Mouse (Mus musculus) macrophage (primary cell): Measurements from ENCODE around the gene Pin1. TPM values are rescaled to one million over a fixed set of nuclear protein-coding genes. Genes with fewer than 3 reads are reported as not detected.
A peak's percentile ranks its signal among the peaks of the same experiment; 100 is the strongest.
"Not testable (repeated sequence)": the region's sequence is repeated elsewhere in the genome, so short reads cannot be mapped to it uniquely, and the experiment has no call there.

ENCODE experiments used
- H3K27ac ChIP-seq: fragments of 350-480 bp; formaldehyde crosslinking; 2 replicates; pipeline ENCODE4 v1.9.0; 2021
- H3K36me3 ChIP-seq: fragments of 350-480 bp; formaldehyde crosslinking; 2 replicates; pipeline ENCODE4 v1.9.0; 2021; ENCODE audit errors: inconsistent target
- H3K4me3 ChIP-seq: fragments of 350-480 bp; formaldehyde crosslinking; 2 replicates; pipeline ENCODE4 v1.9.0; 2021; ENCODE audit errors: inconsistent target
- H3K79me2 ChIP-seq: fragments of 350-480 bp; formaldehyde crosslinking; 2 replicates; pipeline ENCODE4 v1.9.0; 2021; ENCODE audit errors: inconsistent target
- WGBS: methylation state at CpG from one replicate; pipeline ENCODE4 v1.1.7; 2026; ENCODE audit warnings: inconsistent platforms; ENCODE audit not compliant: missing documents; 5-methylcytosine and 5-hydroxymethylcytosine counted together
- polyA plus RNA-seq: library from polyadenylated mRNA; stranded (reverse); fragments of 250-400 nt; gene quantifications from 3 replicates; pipeline ENCODE4 v1.2.4, GENCODE M21; 2018; ENCODE audit warnings: inconsistent platforms
- total RNA-seq, 78 experiments: library from RNA; depleted of rRNA; stranded (reverse); fragments of 250-400 nt; gene quantifications; 1 replicate in 9 of 78; 2 replicates in 24 of 78; 3 replicates in 43 of 78; 4 replicates in 2 of 78; pipeline ENCODE4 v1.2.4; 2018; ENCODE audit warnings: inconsistent platforms in 56 of 78

Gene Pin1
- 10 to 100 TPM in 6 of 26 experiments, 1 to 10 TPM in 20; 2.0 to 16.0 (median 6.5) TPM for total RNA-seq (2018; cell fraction: chromatin; rRNA removed)
- total RNA-seq (2018; cell fraction: cytosol; rRNA removed): 10 to 100 TPM in 11 of 26 experiments, 1 to 10 TPM in 15; 7.8 to 11.8 (median 9.6) TPM
- 10 to 100 TPM in 4 of 26 experiments, 1 to 10 TPM in 22; 2.2 to 15.6 (median 5.5) TPM for total RNA-seq (2018; cell fraction: nucleus; rRNA removed)
- polyA plus RNA-seq: 5.8 to 16.7 TPM (median 8.8 TPM) in 3 replicates

- peak within 1 kb of the TSS; percentile 12; the same call in 1 of the 2 replicates for H3K27ac ChIP-seq
- H3K36me3 ChIP-seq: peaks cover 22% of the 10 kb centered on the region; the same call in 1 of the 2 replicates
- under 1% methylated on average over 45 of the region's 45 CpGs for WGBS
These were observed at the start of gene Pin1 for GRCm38 (mm10) chr9:20651602-20652259. Gene Pin1 (plus strand): TSS chr9:20652095.

GRCm38 (mm10) chr9:20606269-20606668 lies 45.6 kb upstream of the Pin1 start:
- 100% methylated on average over 1 of the region's 1 CpGs for WGBS
- no peaks in the 10 kb centered on the region for H3K79me2 ChIP-seq
- no peak overlapping the region for H3K4me3 ChIP-seq
- no peak overlapping the region for H3K27ac ChIP-seq
- H3K36me3 ChIP-seq: no peaks in the 10 kb centered on the region

More at GRCm38 (mm10) chr9:20651602-20652259, at the start of gene Pin1:
- Histone ChIP-seq H3K79me2 (peaks cover 50% of the 10 kb centered on the region), H3K4me3 (peak within 1 kb of the TSS; percentile 80)

- Histone ChIP-seq H3K27ac (peak overlapping the region; percentile 93), H3K79me2 (no peaks in the 10 kb centered on the region), H3K36me3 (no peaks in the 10 kb centered on the region), H3K4me3 (peak overlapping the region; percentile 77)
- WGBS: under 1% methylated on average over 57 of the region's 57 CpGs
These were observed 44.6 kb upstream of the Pin1 start for GRCm38 (mm10) chr9:20607100-20607974.

GRCm38 (mm10) chr9:20609831-20610464 lies 41.9 kb upstream of the Pin1 start:
- Histone ChIP-seq H3K27ac (no peak overlapping the region), H3K79me2 (no peaks in the 10 kb centered on the region), H3K4me3 (no peak overlapping the region), H3K36me3 (no peaks in the 10 kb centered on the region)
- whole genome bisulfite sequencing: 93% methylated on average over 5 of the region's 5 CpGs

GRCm38 (mm10) chr9:20611976-20612375 lies 39.9 kb upstream of the Pin1 start:
- no peaks in the 10 kb centered on the region for H3K36me3 ChIP-seq
- H3K79me2 ChIP-seq: no peaks in the 10 kb centered on the region
- H3K4me3 ChIP-seq: no peak overlapping the region
- 95% methylated on average over 5 of the region's 5 CpGs for WGBS
- no peak overlapping the region for H3K27ac ChIP-seq

- Histone ChIP-seq H3K36me3 (no peaks in the 10 kb centered on the region), H3K4me3 (no peak overlapping the region), H3K27ac (no peak overlapping the region), H3K79me2 (no peaks in the 10 kb centered on the region)
- 97% methylated on average over 2 of the region's 2 CpGs for WGBS
These were observed 35.2 kb upstream of the Pin1 start for GRCm38 (mm10) chr9:20616685-20617084.

GRCm38 (mm10) chr9:20631332-20631731 lies 20.6 kb upstream of the Pin1 start:
- no peaks in the 10 kb centered on the region for H3K79me2 ChIP-seq
- no peak overlapping the region for H3K4me3 ChIP-seq
- no peak overlapping the region for H3K27ac ChIP-seq
- WGBS: 93% methylated on average over 2 of the region's 2 CpGs
- no peaks in the 10 kb centered on the region for H3K36me3 ChIP-seq

GRCm38 (mm10) chr9:20635676-20636075 lies 16.2 kb upstream of the Pin1 start:
- H3K36me3 ChIP-seq: peaks cover 22% of the 10 kb centered on the region; the same call in 1 of the 2 replicates
- WGBS: 92% methylated on average over 7 of the region's 8 CpGs
- H3K27ac ChIP-seq, H3K4me3 ChIP-seq: not testable (repeated sequence)
- H3K79me2 ChIP-seq: peaks cover 29% of the 10 kb centered on the region

GRCm38 (mm10) chr9:20636256-20636655 lies 15.6 kb upstream of the Pin1 start:
- Histone ChIP-seq H3K27ac (no peak overlapping the region), H3K36me3 (peaks cover 22% of the 10 kb centered on the region; the same call in 1 of the 2 replicates), H3K79me2 (peaks cover 35% of the 10 kb centered on the region), H3K4me3 (no peak overlapping the region)
- WGBS: 65% methylated on average over 3 of the region's 3 CpGs

GRCm38 (mm10) chr9:20636790-20637189 lies 15.1 kb upstream of the Pin1 start:
- H3K79me2 ChIP-seq: peaks cover 40% of the 10 kb centered on the region
- H3K36me3 ChIP-seq: peaks cover 22% of the 10 kb centered on the region; the same call in 1 of the 2 replicates
- no peak overlapping the region for H3K4me3 ChIP-seq
- no peak overlapping the region for H3K27ac ChIP-seq
- 100% methylated on average over 2 of the region's 2 CpGs for WGBS

- peaks cover 22% of the 10 kb centered on the region; the same call in 1 of the 2 replicates for H3K36me3 ChIP-seq
- no peak overlapping the region for H3K27ac ChIP-seq
- no peak overlapping the region for H3K4me3 ChIP-seq
- H3K79me2 ChIP-seq: peaks cover 57% of the 10 kb centered on the region
- WGBS: 90% methylated on average over 14 of the region's 19 CpGs
These were observed 13.3 kb upstream of the Pin1 start for GRCm38 (mm10) chr9:20638552-20638951.

GRCm38 (mm10) chr9:20639486-20639885 lies 12.4 kb upstream of the Pin1 start:
- 98% methylated on average over 4 of the region's 4 CpGs for whole genome bisulfite sequencing
- H3K79me2 ChIP-seq: peaks cover 67% of the 10 kb centered on the region
- peaks cover 22% of the 10 kb centered on the region; the same call in 1 of the 2 replicates for H3K36me3 ChIP-seq
- H3K4me3 ChIP-seq: no peak overlapping the region
- no peak overlapping the region for H3K27ac ChIP-seq

- 72% methylated on average over 6 of the region's 6 CpGs for WGBS
- peak overlapping the region; percentile 100 for H3K4me3 ChIP-seq
- no peak overlapping the region for H3K27ac ChIP-seq
- peaks cover 22% of the 10 kb centered on the region; the same call in 1 of the 2 replicates for H3K36me3 ChIP-seq
- H3K79me2 ChIP-seq: peaks cover 86% of the 10 kb centered on the region
These were observed 10.4 kb upstream of the Pin1 start for GRCm38 (mm10) chr9:20641501-20641900.
